Mouse (Mus musculus) cerebellum, adult 2 months (tissue): ENCODE measurements around the gene Ms4a2. TPM values are rescaled to one million over a fixed set of nuclear protein-coding genes. Genes with fewer than 3 reads are reported as not detected.

Source experiments
- DNase-seq, 2 experiments: peaks; one replicate each; pipeline ENCODE4 v3.0.0; 2021
- H3K27ac ChIP-seq: fragments of 200-500 bp; 2 replicates; pipeline ENCODE4 v1.5.1; 2012; ENCODE audit warnings: low read length, control low read depth, inconsistent platforms; ENCODE audit not compliant: insufficient read depth
- H3K27me3 ChIP-seq: fragments of 200-500 bp; 2 replicates; pipeline ENCODE4 v1.6.1; 2012; ENCODE audit warnings: inconsistent platforms, mild to moderate bottlenecking, low read length, moderate library complexity; ENCODE audit not compliant: control insufficient read depth, insufficient read depth
- H3K4me1 ChIP-seq: fragments of 200-500 bp; 2 replicates; pipeline ENCODE4 v1.6.1; 2011; ENCODE audit warnings: low read length; ENCODE audit not compliant: control insufficient read depth, insufficient read depth
- H3K4me3 ChIP-seq: fragments of 200-500 bp; replicated peaks from 2 replicates; pipeline ENCODE3; 2011; ENCODE audit warnings: mild to moderate bottlenecking, low read depth, low read length, control low read depth; ENCODE audit not compliant: insufficient read depth
- CTCF ChIP-seq: fragments of 200-500 bp; IDR thresholded peaks from 2 replicates; pipeline ENCODE4 v1.5.1; 2011; ENCODE audit warnings: low read depth, mild to moderate bottlenecking, control low read depth, low read length, moderate library complexity, borderline replicate concordance; ENCODE audit not compliant: insufficient read depth
- POLR2A ChIP-seq: fragments of 200-500 bp; IDR thresholded peaks from 2 replicates; pipeline ENCODE4 v1.6.1; 2011; ENCODE audit warnings: low read length, control low read depth, borderline replicate concordance; ENCODE audit not compliant: insufficient read depth
- WGBS: fragments of 180-500 bp; shearing (Covaris S2); methylation state at CpG from one replicate; pipeline ENCODE4 v1.1.7; 2018; 5-methylcytosine and 5-hydroxymethylcytosine counted together
- polyA plus RNA-seq: library from polyadenylated mRNA; depleted of rRNA; stranded (reverse); fragments of >200 nt; gene quantifications from 2 replicates; pipeline ENCODE4 v1.2.3, GENCODE M21; 2012; rRNA removed

Gene Ms4a2
- polyA plus RNA-seq, 1 experiment: not detected

GRCm38 (mm10) chr19:11574965-11575364, 48.6 kb downstream of the Ms4a2 start:
- WGBS: 18% methylated on average over 8 of the region's 8 CpGs
- H3K4me1 ChIP-seq: no peaks in the 10 kb centered on the region
- no peak overlapping the region for H3K27ac ChIP-seq
- TF ChIP-seq CTCF (no peak), POLR2A (no peak)
- H3K4me3 ChIP-seq: no peak overlapping the region
- H3K27me3 ChIP-seq: no peaks in the 10 kb centered on the region
- DNase-seq: no peak

Other genes with a start within 250 kb of the Ms4a2 start
- 0.14 and 0.31 TPM in 2 replicates for gene Ms4a4a, start 248.2 kb downstream of the Ms4a2 start, polyA plus RNA-seq
- gene Ms4a4c, start 218.9 kb downstream of the Ms4a2 start, polyA plus RNA-seq: 0.18 TPM in 1 of 2 replicates, not detected in the other
- 0.16 and 0.24 TPM in 2 replicates for gene Ms4a4b, start 180.2 kb downstream of the Ms4a2 start, polyA plus RNA-seq
- gene Ms4a6c, start 154.4 kb downstream of the Ms4a2 start, polyA plus RNA-seq: 0.25 and 0.32 TPM in 2 replicates
- gene Gm8369, start 137.8 kb downstream of the Ms4a2 start, polyA plus RNA-seq: not detected in 2 replicates
- 0.43 and 0.57 TPM in 2 replicates for gene Ms4a6b, start 107.2 kb downstream of the Ms4a2 start, polyA plus RNA-seq
- gene Ms4a4d, start 86.9 kb downstream of the Ms4a2 start, polyA plus RNA-seq: 0.10 and 0.28 TPM in 2 replicates
- gene Ms4a6d, start 18.9 kb downstream of the Ms4a2 start, polyA plus RNA-seq: 0.48 and 0.54 TPM in 2 replicates
- not detected in 2 replicates for gene Ms4a3, start 17.1 kb upstream of the Ms4a2 start, polyA plus RNA-seq
- not detected in 2 replicates for gene Oosp2, start 36.8 kb upstream of the Ms4a2 start, polyA plus RNA-seq
- not detected in 2 replicates for gene Oosp1, start 67.4 kb upstream of the Ms4a2 start, polyA plus RNA-seq
- not detected in 2 replicates for gene Oosp3, start 73.3 kb upstream of the Ms4a2 start, polyA plus RNA-seq
- not detected in 2 replicates for gene Gif, start 123.8 kb upstream of the Ms4a2 start, polyA plus RNA-seq
- gene Mrpl16, start 146.7 kb upstream of the Ms4a2 start, polyA plus RNA-seq: 41.0 and 41.6 TPM in 2 replicates
- 58.1 and 63.1 TPM in 2 replicates for gene Stx3, start 195.7 kb upstream of the Ms4a2 start, polyA plus RNA-seq
- gene Olfr1417, start 215.5 kb upstream of the Ms4a2 start, polyA plus RNA-seq: 0.11 TPM in 1 of 2 replicates, not detected in the other
- gene Olfr1418, start 237.3 kb upstream of the Ms4a2 start, polyA plus RNA-seq: not detected in 2 replicates